Mouse (Mus musculus) layer of hippocampus, adult 11-12 months (tissue): ENCODE data around the gene Gm30191.
"Not testable (repeated sequence)": the region's sequence is repeated elsewhere in the genome, so short reads cannot be mapped to it uniquely, and the experiment has no call there.

Experiments
- DNase-seq: peaks from one replicate; pipeline ENCODE4 v3.0.0; 2022; ENCODE audit warnings: low spot score

Gm30191 gene

GRCm38 (mm10) chr4:134252131-134252910, 5.6 kb downstream of the Gm30191 start:
- no peak for DNase-seq

GRCm38 (mm10) chr4:134252911-134253721, 6.4 kb downstream of the Gm30191 start:
- DNase-seq, result no peak

GRCm38 (mm10) chr4:134253722-134254324, 7.1 kb downstream of the Gm30191 start, which contains the start of gene Grrp1:
Gene Grrp1, minus strand, starts transcription at chr4:134254106.
- DNase-seq, result no peak

- DNase-seq, result no peak
Observed at GRCm38 (mm10) chr4:134254835-134255234, 8.1 kb downstream of the Gm30191 start.

- no peak for DNase-seq
Observed at GRCm38 (mm10) chr4:134255854-134256253, 9.1 kb downstream of the Gm30191 start.

GRCm38 (mm10) chr4:134256407-134257197, 9.9 kb downstream of the Gm30191 start:
- no peak for DNase-seq

- no peak for DNase-seq
Observed at GRCm38 (mm10) chr4:134257198-134258009, 10.7 kb downstream of the Gm30191 start.

- DNase-seq, result no peak
Observed at GRCm38 (mm10) chr4:134258354-134258753, 11.6 kb downstream of the Gm30191 start.

- DNase-seq, result peak; percentile 57
Observed at GRCm38 (mm10) chr4:134263191-134263590, 16.5 kb downstream of the Gm30191 start.

GRCm38 (mm10) chr4:134265860-134266585, 19.3 kb downstream of the Gm30191 start:
- DNase-seq, result no peak

GRCm38 (mm10) chr4:134268102-134268655, 21.4 kb downstream of the Gm30191 start:
- DNase-seq, result no peak

GRCm38 (mm10) chr4:134269622-134270021, 22.9 kb downstream of the Gm30191 start:
- not testable (repeated sequence) for DNase-seq

- no peak for DNase-seq
Observed at GRCm38 (mm10) chr4:134271979-134272378, 25.2 kb downstream of the Gm30191 start.

GRCm38 (mm10) chr4:134272731-134273416, 26.1 kb downstream of the Gm30191 start:
- no peak for DNase-seq

GRCm38 (mm10) chr4:134273417-134274345, 26.9 kb downstream of the Gm30191 start:
- DNase-seq, result no peak

GRCm38 (mm10) chr4:134284942-134285341, 38.2 kb downstream of the Gm30191 start:
- DNase-seq, result no peak

- DNase-seq, result peak; percentile 24
Observed at GRCm38 (mm10) chr4:134286226-134287167, 39.8 kb downstream of the Gm30191 start.
